Mouse (Mus musculus): ENCODE measurements around the gene Bpnt1. TPM values are rescaled to one million over a fixed set of nuclear protein-coding genes. Genes with fewer than 3 reads are reported as not detected.

Gene Bpnt1
- polyA plus RNA-seq, 1 experiment from 2014 or later, result 18.6 TPM

- H3K36me3 ChIP-seq (ENCODE audit: control insufficient read depth, insufficient read depth, low read length), result no peaks in the 10 kb centered on the region
- no peaks in the 10 kb centered on the region for H3K27me3 ChIP-seq (ENCODE audit: control insufficient read depth, insufficient read depth, low read length)
- DNase-seq (ENCODE audit: low spot score) (no peak), ATAC-seq (ENCODE audit: insufficient number of reproducible peaks, low FRiP score, low TSS enrichment, low read depth) (no peak)
- H3K4me3 ChIP-seq (ENCODE audit: low read depth, low read length), result no peak overlapping the region
- no peak overlapping the region for H3K4me2 ChIP-seq (ENCODE audit: low read depth, severe bottlenecking)
- H3K9ac ChIP-seq (ENCODE audit: low read length), result no peak overlapping the region
- H3K9me3 ChIP-seq (ENCODE audit: control insufficient read depth, low read length), result no peaks in the 10 kb centered on the region
- 80% methylated on average over 6 of the region's 6 CpGs for WGBS
- no peaks in the 10 kb centered on the region; the same call in 1 of the 2 replicates for H3K4me1 ChIP-seq (ENCODE audit: control insufficient read depth, insufficient read depth, low read length)
- H3K27ac ChIP-seq (replicated peaks; ENCODE audit: low read depth, low read length), result no peak overlapping the region
Measured at GRCm38 (mm10) chr1:185335231-185335765, 3.3 kb downstream of the Bpnt1 start.

DNA sequence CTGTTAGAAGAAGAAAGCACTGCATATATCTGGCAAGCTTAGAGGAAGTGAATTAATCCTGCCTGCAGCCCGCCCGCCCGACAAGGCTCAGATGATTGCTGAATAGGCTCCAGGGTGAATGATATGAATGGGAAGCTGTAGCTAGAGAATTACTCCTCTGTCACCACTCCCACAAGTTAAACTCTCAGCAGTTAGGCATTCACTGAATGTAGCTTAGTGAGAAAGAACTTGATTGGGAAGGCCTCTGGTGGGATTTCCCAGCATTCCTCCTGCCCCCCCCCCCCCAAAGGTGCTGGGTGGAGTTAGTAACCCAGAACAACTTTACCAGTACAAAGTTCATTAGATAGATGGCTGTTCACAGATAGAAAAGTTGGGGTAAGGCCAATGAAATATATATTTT, 4.6 kb downstream of the Bpnt1 start:
- Histone ChIP-seq H3K9ac (ENCODE audit: low read length) (no peak overlapping the region), H3K4me3 (ENCODE audit: low read depth, low read length) (no peak overlapping the region), H3K27me3 (ENCODE audit: control insufficient read depth, insufficient read depth, low read length) (no peaks in the 10 kb centered on the region), H3K9me3 (ENCODE audit: control insufficient read depth, low read length) (no peaks in the 10 kb centered on the region), H3K27ac (replicated peaks; ENCODE audit: low read depth, low read length) (no peak overlapping the region), H3K4me1 (ENCODE audit: control insufficient read depth, insufficient read depth, low read length) (no peaks in the 10 kb centered on the region; the same call in 1 of the 2 replicates), H3K4me2 (ENCODE audit: low read depth, severe bottlenecking) (no peak overlapping the region), H3K36me3 (ENCODE audit: control insufficient read depth, insufficient read depth, low read length) (no peaks in the 10 kb centered on the region)
- ATAC-seq (ENCODE audit: insufficient number of reproducible peaks, low FRiP score, low TSS enrichment, low read depth) (no peak), DNase-seq (ENCODE audit: low spot score) (no peak)
- WGBS, result 79% methylated on average over 3 of the region's 3 CpGs

DNA sequence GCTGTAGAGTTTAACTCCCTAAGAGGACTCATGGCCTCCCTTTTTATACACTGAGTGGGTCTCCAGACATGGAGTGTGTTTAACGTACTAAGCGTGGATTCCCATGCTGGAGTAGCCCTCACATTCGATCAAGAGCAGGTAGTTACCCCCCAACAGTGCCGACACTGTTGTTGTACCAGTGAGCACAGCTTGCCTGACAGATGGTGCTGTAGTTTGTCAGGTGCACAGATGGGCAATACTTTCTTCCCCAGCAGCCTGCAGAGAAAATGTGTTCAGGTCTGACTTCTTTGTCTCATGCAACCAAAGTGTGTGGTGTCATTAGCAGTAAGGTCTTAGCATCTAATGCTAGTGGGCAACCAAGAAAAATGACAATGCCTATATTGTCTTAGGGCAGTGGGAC, 10.5 kb downstream of the Bpnt1 start:
- 94% methylated on average over 4 of the region's 4 CpGs for WGBS
- H3K9ac ChIP-seq (ENCODE audit: low read length), result no peak overlapping the region
- H3K27me3 ChIP-seq (ENCODE audit: control insufficient read depth, insufficient read depth, low read length), result no peaks in the 10 kb centered on the region
- ATAC-seq (ENCODE audit: insufficient number of reproducible peaks, low FRiP score, low TSS enrichment, low read depth) (no peak), DNase-seq (ENCODE audit: low spot score) (no peak)
- no peak overlapping the region for H3K4me3 ChIP-seq (ENCODE audit: low read depth, low read length)
- peaks cover 5% of the 10 kb centered on the region; the same call in 1 of the 2 replicates for H3K36me3 ChIP-seq (ENCODE audit: control insufficient read depth, insufficient read depth, low read length)
- H3K4me2 ChIP-seq (ENCODE audit: low read depth, severe bottlenecking), result no peak overlapping the region
- H3K4me1 ChIP-seq (ENCODE audit: control insufficient read depth, insufficient read depth, low read length), result no peaks in the 10 kb centered on the region
- H3K9me3 ChIP-seq (ENCODE audit: control insufficient read depth, low read length), result no peaks in the 10 kb centered on the region
- no peak overlapping the region for H3K27ac ChIP-seq (replicated peaks; ENCODE audit: low read depth, low read length)

- no peak for ATAC-seq (ENCODE audit: insufficient number of reproducible peaks, low FRiP score, low TSS enrichment, low read depth)
- Histone ChIP-seq H3K4me1 (ENCODE audit: control insufficient read depth, insufficient read depth, low read length) (no peaks in the 10 kb centered on the region), H3K4me3 (ENCODE audit: low read depth, low read length) (no peak overlapping the region), H3K4me2 (ENCODE audit: low read depth, severe bottlenecking) (no peak overlapping the region), H3K9me3 (ENCODE audit: control insufficient read depth, low read length) (no peaks in the 10 kb centered on the region), H3K27me3 (ENCODE audit: control insufficient read depth, insufficient read depth, low read length) (no peaks in the 10 kb centered on the region), H3K9ac (ENCODE audit: low read length) (no peak overlapping the region), H3K27ac (replicated peaks; ENCODE audit: low read depth, low read length) (no peak overlapping the region), H3K36me3 (ENCODE audit: control insufficient read depth, insufficient read depth, low read length) (peaks cover 5% of the 10 kb centered on the region; the same call in 1 of the 2 replicates)
- DNase-seq (ENCODE audit: low spot score), result no peak
- WGBS, result 81% methylated on average over 8 of the region's 8 CpGs
Measured at GRCm38 (mm10) chr1:185343422-185343821, 11.5 kb downstream of the Bpnt1 start.

- WGBS, result 85% methylated on average over 10 of the region's 10 CpGs
- Histone ChIP-seq H3K27me3 (ENCODE audit: control insufficient read depth, insufficient read depth, low read length) (no peaks in the 10 kb centered on the region), H3K4me1 (ENCODE audit: control insufficient read depth, insufficient read depth, low read length) (no peaks in the 10 kb centered on the region), H3K36me3 (ENCODE audit: control insufficient read depth, insufficient read depth, low read length) (peaks cover 10% of the 10 kb centered on the region), H3K4me3 (ENCODE audit: low read depth, low read length) (no peak overlapping the region), H3K9ac (ENCODE audit: low read length) (no peak overlapping the region), H3K4me2 (ENCODE audit: low read depth, severe bottlenecking) (no peak overlapping the region), H3K27ac (replicated peaks; ENCODE audit: low read depth, low read length) (no peak overlapping the region), H3K9me3 (ENCODE audit: control insufficient read depth, low read length) (no peaks in the 10 kb centered on the region)
- ATAC-seq (ENCODE audit: insufficient number of reproducible peaks, low FRiP score, low TSS enrichment, low read depth) (no peak), DNase-seq (ENCODE audit: low spot score) (no peak)
Measured at GRCm38 (mm10) chr1:185346188-185346587, 14.2 kb downstream of the Bpnt1 start.

DNA sequence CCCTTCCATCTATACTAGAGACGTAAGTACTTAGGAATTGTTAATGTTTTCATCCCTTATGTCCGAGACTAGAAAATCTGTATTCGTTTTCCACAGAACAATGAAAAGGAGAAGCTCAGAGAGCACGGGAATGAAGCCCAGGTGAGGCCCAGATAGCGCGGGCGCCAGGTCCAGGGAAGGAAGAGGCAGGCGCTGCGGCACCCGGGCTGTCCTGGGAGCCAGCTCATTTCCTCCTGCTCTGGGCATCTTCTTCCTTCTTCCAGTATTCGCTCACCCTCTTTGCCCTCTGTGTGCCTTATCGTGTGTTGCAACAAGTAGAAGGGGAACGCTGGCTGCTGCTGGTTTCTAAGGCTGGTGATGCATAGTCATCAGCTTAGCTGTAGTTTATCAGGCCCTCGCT, 17.8 kb downstream of the Bpnt1 start:
- Histone ChIP-seq H3K9ac (ENCODE audit: low read length) (no peak overlapping the region), H3K4me2 (ENCODE audit: low read depth, severe bottlenecking) (no peak overlapping the region), H3K36me3 (ENCODE audit: control insufficient read depth, insufficient read depth, low read length) (peaks cover 13% of the 10 kb centered on the region), H3K9me3 (ENCODE audit: control insufficient read depth, low read length) (no peaks in the 10 kb centered on the region), H3K4me1 (ENCODE audit: control insufficient read depth, insufficient read depth, low read length) (no peaks in the 10 kb centered on the region), H3K4me3 (ENCODE audit: low read depth, low read length) (no peak overlapping the region), H3K27ac (replicated peaks; ENCODE audit: low read depth, low read length) (no peak overlapping the region), H3K27me3 (ENCODE audit: control insufficient read depth, insufficient read depth, low read length) (no peaks in the 10 kb centered on the region)
- WGBS, result 94% methylated on average over 14 of the region's 14 CpGs
- DNase-seq (ENCODE audit: low spot score) (no peak), ATAC-seq (ENCODE audit: insufficient number of reproducible peaks, low FRiP score, low TSS enrichment, low read depth) (no peak)

GRCm38 (mm10) chr1:185350611-185351010, 18.7 kb downstream of the Bpnt1 start:
- Histone ChIP-seq H3K27ac (replicated peaks; ENCODE audit: low read depth, low read length) (no peak overlapping the region), H3K9ac (ENCODE audit: low read length) (no peak overlapping the region), H3K4me1 (ENCODE audit: control insufficient read depth, insufficient read depth, low read length) (no peaks in the 10 kb centered on the region), H3K36me3 (ENCODE audit: control insufficient read depth, insufficient read depth, low read length) (peaks cover 13% of the 10 kb centered on the region), H3K9me3 (ENCODE audit: control insufficient read depth, low read length) (no peaks in the 10 kb centered on the region), H3K27me3 (ENCODE audit: control insufficient read depth, insufficient read depth, low read length) (no peaks in the 10 kb centered on the region), H3K4me3 (ENCODE audit: low read depth, low read length) (no peak overlapping the region), H3K4me2 (ENCODE audit: low read depth, severe bottlenecking) (no peak overlapping the region)
- no peak for ATAC-seq (ENCODE audit: insufficient number of reproducible peaks, low FRiP score, low TSS enrichment, low read depth)
- WGBS, result 90% methylated on average over 4 of the region's 4 CpGs
- no peak for DNase-seq (ENCODE audit: low spot score)

- no peak for ATAC-seq (ENCODE audit: insufficient number of reproducible peaks, low FRiP score, low TSS enrichment, low read depth)
- H3K27me3 ChIP-seq (ENCODE audit: control insufficient read depth, insufficient read depth, low read length), result no peaks in the 10 kb centered on the region
- WGBS, result 90% methylated on average over 12 of the region's 12 CpGs
Measured at GRCm38 (mm10) chr1:185352151-185352550, 20.2 kb downstream of the Bpnt1 start.

DNA sequence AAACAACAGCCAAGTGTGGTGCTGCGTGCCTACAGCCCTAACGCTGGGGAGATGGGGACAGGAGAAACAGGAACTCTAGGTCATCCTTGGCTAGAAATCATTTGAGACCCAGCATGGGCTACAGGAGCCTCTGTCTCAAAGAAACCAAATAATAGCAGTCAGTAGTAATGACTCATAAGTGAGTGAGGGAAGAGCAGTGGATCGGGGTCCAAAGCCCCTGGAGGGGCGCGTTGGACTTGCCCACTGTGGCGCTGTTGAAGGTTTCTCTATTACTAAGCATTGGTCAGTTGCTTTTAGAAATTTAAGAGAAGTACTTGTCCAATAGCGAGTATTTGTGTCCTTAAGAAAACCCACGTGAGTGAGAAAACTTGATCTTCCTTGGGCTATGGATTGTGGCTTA, 21.4 kb downstream of the Bpnt1 start:
- Histone ChIP-seq H3K4me1 (ENCODE audit: control insufficient read depth, insufficient read depth, low read length) (no peaks in the 10 kb centered on the region), H3K27ac (replicated peaks; ENCODE audit: low read depth, low read length) (no peak overlapping the region), H3K4me3 (ENCODE audit: low read depth, low read length) (no peak overlapping the region), H3K36me3 (ENCODE audit: control insufficient read depth, insufficient read depth, low read length) (peaks cover 8% of the 10 kb centered on the region), H3K9ac (ENCODE audit: low read length) (no peak overlapping the region), H3K4me2 (ENCODE audit: low read depth, severe bottlenecking) (no peak overlapping the region), H3K27me3 (ENCODE audit: control insufficient read depth, insufficient read depth, low read length) (no peaks in the 10 kb centered on the region), H3K9me3 (ENCODE audit: control insufficient read depth, low read length) (no peaks in the 10 kb centered on the region)
- DNase-seq (ENCODE audit: low spot score) (no peak), ATAC-seq (ENCODE audit: insufficient number of reproducible peaks, low FRiP score, low TSS enrichment, low read depth) (no peak)
- WGBS, result 94% methylated on average over 8 of the region's 8 CpGs

More at GRCm38 (mm10) chr1:185352151-185352550, 20.2 kb downstream of the Bpnt1 start:
- H3K36me3 ChIP-seq (ENCODE audit: control insufficient read depth, insufficient read depth, low read length), result peaks cover 8% of the 10 kb centered on the region
- H3K9me3 ChIP-seq (ENCODE audit: control insufficient read depth, low read length), result no peaks in the 10 kb centered on the region
- H3K4me1 ChIP-seq (ENCODE audit: control insufficient read depth, insufficient read depth, low read length), result no peaks in the 10 kb centered on the region
- no peak for DNase-seq (ENCODE audit: low spot score)
- H3K9ac ChIP-seq (ENCODE audit: low read length), result no peak overlapping the region
- H3K4me2 ChIP-seq (ENCODE audit: low read depth, severe bottlenecking), result no peak overlapping the region
- H3K27ac ChIP-seq (replicated peaks; ENCODE audit: low read depth, low read length), result no peak overlapping the region
- H3K4me3 ChIP-seq (ENCODE audit: low read depth, low read length), result no peak overlapping the region
